Mouse (Mus musculus): ENCODE data around the gene Neurl3. TPM values are rescaled to one million over a fixed set of nuclear protein-coding genes. Genes with fewer than 3 reads are reported as not detected.

The Neurl3 gene
- polyA plus RNA-seq, 1 experiment from 2014 or later, result 0.53 TPM

- WGBS, result 86% methylated on average over 7 of the region's 7 CpGs
- Histone ChIP-seq H3K9ac (replicated peaks) (no peak overlapping the region), H3K27me3 (no peaks in the 10 kb centered on the region), H3K36me3 (peaks cover 52% of the 10 kb centered on the region), H3K4me1 (no peaks in the 10 kb centered on the region), H3K9me3 (no peaks in the 10 kb centered on the region), H3K27ac (replicated peaks) (no peak overlapping the region), H3K4me3 (no peak overlapping the region), H3K4me2 (replicated peaks) (no peak overlapping the region)
- no peak for ATAC-seq (replicated peaks)
Observed at GRCm38 (mm10) chr1:36230919-36231705, 43.4 kb downstream of the Neurl3 start.

DNA sequence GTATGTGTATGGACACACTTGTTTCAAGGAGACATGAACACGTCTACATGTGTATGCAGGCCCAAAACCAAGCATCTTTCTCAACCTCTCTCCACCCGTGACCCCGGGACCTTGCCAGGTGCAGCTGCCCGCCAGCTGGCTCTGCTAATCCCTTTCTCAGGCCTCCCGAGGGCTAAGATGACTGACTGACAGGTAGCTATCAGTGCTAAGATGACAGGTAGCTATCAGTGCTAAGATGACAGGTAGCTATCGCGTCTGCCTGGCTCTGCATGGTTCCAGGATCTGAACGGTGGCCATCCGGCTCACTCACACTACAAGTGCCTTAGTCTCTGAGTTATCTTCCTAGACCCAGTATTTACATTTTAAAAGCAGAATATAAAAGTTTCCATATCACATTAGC is 46.0 kb downstream of the Neurl3 start:
- Histone ChIP-seq H3K9me3 (no peaks in the 10 kb centered on the region), H3K27ac (replicated peaks) (no peak overlapping the region), H3K4me1 (no peaks in the 10 kb centered on the region), H3K9ac (replicated peaks) (no peak overlapping the region), H3K27me3 (no peaks in the 10 kb centered on the region), H3K4me2 (replicated peaks) (no peak overlapping the region), H3K4me3 (no peak overlapping the region), H3K36me3 (peaks cover 60% of the 10 kb centered on the region)
- WGBS, result 89% methylated on average over 9 of the region's 9 CpGs
- ATAC-seq (replicated peaks), result no peak

DNA sequence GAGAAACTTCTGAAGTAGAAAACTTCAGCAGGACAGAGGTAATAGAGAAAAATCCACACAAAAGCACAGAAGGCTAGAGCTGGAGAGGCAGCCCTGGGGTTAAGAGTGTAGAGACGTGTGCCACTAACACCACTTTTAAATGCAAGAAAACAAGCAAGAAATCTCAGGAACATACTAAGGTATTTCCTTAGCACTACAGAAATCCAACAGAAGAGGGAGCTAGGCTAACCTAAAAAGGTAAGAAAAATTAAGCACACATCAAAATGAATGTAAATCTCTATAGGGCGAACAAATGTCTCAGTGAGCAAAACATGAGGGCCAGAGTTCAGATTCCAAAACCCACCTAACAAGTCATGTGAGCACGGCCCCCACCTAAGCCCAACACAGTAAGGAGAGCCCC is 49.8 kb downstream of the Neurl3 start:
- no peak overlapping the region for H3K27ac ChIP-seq (replicated peaks)
- 93% methylated on average over 3 of the region's 3 CpGs for WGBS
- peaks cover 57% of the 10 kb centered on the region for H3K36me3 ChIP-seq
- no peak overlapping the region for H3K9ac ChIP-seq (replicated peaks)
- H3K4me1 ChIP-seq, result no peaks in the 10 kb centered on the region
- H3K4me3 ChIP-seq, result no peak overlapping the region
- no peak overlapping the region for H3K4me2 ChIP-seq (replicated peaks)
- no peaks in the 10 kb centered on the region for H3K9me3 ChIP-seq
- no peaks in the 10 kb centered on the region for H3K27me3 ChIP-seq
- no peak for ATAC-seq (replicated peaks)

Other genes with a start within 250 kb of the Neurl3 start
- gene Hs6st1, start 206.3 kb downstream of the Neurl3 start, polyA plus RNA-seq (2015; fragmentation: Nextera tagmentation; extraction: Ambion mirVana), result 9.7 and 16.5 TPM in 2 replicates
- gene Uggt1, start 30.0 kb downstream of the Neurl3 start, polyA plus RNA-seq (2015; fragmentation: Nextera tagmentation; extraction: Ambion mirVana), result 54.7 and 55.4 TPM in 2 replicates
- 3.2 and 3.6 TPM in 2 replicates for gene Arid5a, start 33.1 kb upstream of the Neurl3 start, polyA plus RNA-seq (2015; fragmentation: Nextera tagmentation; extraction: Ambion mirVana)
- gene Kansl3, start 94.5 kb upstream of the Neurl3 start, polyA plus RNA-seq (2015; fragmentation: Nextera tagmentation; extraction: Ambion mirVana), result 34.4 and 37.2 TPM in 2 replicates
- 2.0 TPM in 2 replicates for gene Fer1l5, start 97.6 kb upstream of the Neurl3 start, polyA plus RNA-seq (2015; fragmentation: Nextera tagmentation; extraction: Ambion mirVana)
- gene Lman2l, start 170.6 kb upstream of the Neurl3 start, polyA plus RNA-seq (2015; fragmentation: Nextera tagmentation; extraction: Ambion mirVana), result 66.3 and 68.4 TPM in 2 replicates
- 9.8 and 9.9 TPM in 2 replicates for gene Cnnm4, start 196.9 kb upstream of the Neurl3 start, polyA plus RNA-seq (2015; fragmentation: Nextera tagmentation; extraction: Ambion mirVana)
- gene Cnnm3, start 237.2 kb upstream of the Neurl3 start, polyA plus RNA-seq (2015; fragmentation: Nextera tagmentation; extraction: Ambion mirVana), result 5.2 and 5.9 TPM in 2 replicates